Mouse (Mus musculus) ES-Bruce4 (cell line): ENCODE data around the gene Khdrbs2.

Experiments used
- CTCF ChIP-seq: IDR thresholded peaks from one replicate; pipeline ENCODE4 v1.8.1; 2011; ENCODE audit warnings: low read depth, low read length
- POLR2A ChIP-seq: IDR thresholded peaks from one replicate; pipeline ENCODE4 v1.8.1; 2011; ENCODE audit warnings: low read length; ENCODE audit not compliant: insufficient read depth

DNA sequence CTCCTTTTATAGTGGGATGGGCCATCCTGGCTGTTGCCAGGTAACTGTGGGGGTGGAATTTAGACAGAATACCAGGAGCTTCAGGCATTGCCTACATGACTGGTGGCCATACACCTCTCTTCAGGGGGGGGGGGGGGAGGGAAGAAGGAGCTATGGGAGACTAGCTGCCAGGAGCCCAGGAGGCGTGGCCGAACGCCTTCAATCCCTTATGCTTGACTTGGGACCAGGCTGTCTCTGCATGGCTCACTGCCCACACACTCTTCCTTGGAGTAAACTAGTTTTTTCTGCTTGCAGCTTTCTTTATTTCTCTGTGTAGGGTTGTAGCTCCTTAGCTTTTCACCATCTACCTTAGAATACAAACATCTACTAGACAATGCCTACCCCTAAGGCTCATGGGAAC lies 98.0 kb downstream of the Khdrbs2 start:
- TF ChIP-seq CTCF = no peak
- TF ChIP-seq POLR2A = no peak
